Mouse (Mus musculus): ENCODE measurements around the gene Rngtt.

DNA sequence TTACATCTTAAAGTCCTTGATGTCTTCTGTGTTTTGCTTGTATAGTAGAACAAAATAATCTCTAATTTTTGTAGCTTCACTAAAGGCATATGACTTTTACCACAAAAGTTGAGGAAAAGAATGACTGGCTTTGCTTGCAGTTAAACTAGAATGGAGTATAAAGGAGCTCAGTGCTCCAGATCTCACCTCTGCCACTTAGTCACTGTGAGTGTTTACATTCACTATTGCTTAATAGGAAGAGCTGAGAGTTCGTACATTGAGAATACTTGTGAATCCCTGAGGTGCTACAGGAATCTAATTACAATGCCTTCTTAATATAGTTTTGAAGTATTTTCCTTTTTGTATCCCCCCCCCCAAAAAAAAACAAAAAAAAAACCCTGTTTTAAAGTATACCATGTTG lies 154.3 kb downstream of the Rngtt start:
- TF ChIP-seq CTCF (IDR thresholded peaks at IDR 0.05; ENCODE audit: borderline replicate concordance, extremely low read depth, insufficient read depth, insufficient read length) (no peak), POLR2A (IDR thresholded peaks at IDR 0.05; ENCODE audit: borderline replicate concordance, extremely low read depth, insufficient read depth, insufficient read length, poor library complexity, severe bottlenecking) (no peak)

Data from brain, embryonic 14.5 days (tissue).